Mouse (Mus musculus): ENCODE data around the gene Nap1l1. TPM values are rescaled to one million over a fixed set of nuclear protein-coding genes. Genes with fewer than 3 reads are reported as not detected.

The Nap1l1 gene
- total and polyA plus RNA-seq, 2 experiments from 2014 or later = 121 to 189 TPM

- ATAC-seq = no peak
- whole genome bisulfite sequencing = 40% methylated on average over 8 of the region's 8 CpGs
These were observed 36.2 kb downstream of the Nap1l1 start for GRCm38 (mm10) chr10:111509103-111509784.

GRCm38 (mm10) chr10:111509981-111510380 lies 37.0 kb downstream of the Nap1l1 start:
- Histone ChIP-seq H3K27ac (ENCODE audit: low read depth, low read length) (no peak overlapping the region), H3K9ac (no peak overlapping the region), H3K36me3 (ENCODE audit: insufficient read depth) (no peaks in the 10 kb centered on the region), H3K4me2 (ENCODE audit: low read depth) (peak overlapping the region; percentile 81), H3K4me1 (ENCODE audit: insufficient read depth) (0 out of 2 replicates have a peak, but pooled peaks cover 10% of the 10 kb centered on the region), H3K27me3 (ENCODE audit: insufficient read depth, low read length) (no peaks in the 10 kb centered on the region), H3K4me3 (ENCODE audit: low read depth, low read length) (no peak overlapping the region), H3K9me3 (ENCODE audit: low read length) (no peaks in the 10 kb centered on the region)
- WGBS = 81% methylated on average over 7 of the region's 7 CpGs
- ATAC-seq = no peak
- TF ChIP-seq CTCF (IDR thresholded peaks at IDR 0.05; ENCODE audit: low read depth) = no peak
- DNase-seq = no peak

More at GRCm38 (mm10) chr10:111509103-111509784, 36.2 kb downstream of the Nap1l1 start:
- H3K27ac ChIP-seq (ENCODE audit: low read depth, low read length) = peak overlapping the region; percentile 35; the same call in 1 of the 2 replicates
- no peak for TF ChIP-seq CTCF (IDR thresholded peaks at IDR 0.05; ENCODE audit: low read depth)
- DNase-seq = no peak
- no peaks in the 10 kb centered on the region for H3K9me3 ChIP-seq (ENCODE audit: low read length)
- 0 out of 2 replicates have a peak, but pooled peaks cover 10% of the 10 kb centered on the region for H3K4me1 ChIP-seq (ENCODE audit: insufficient read depth)
- no peaks in the 10 kb centered on the region for H3K36me3 ChIP-seq (ENCODE audit: insufficient read depth)
- peak overlapping the region; percentile 85; the same call in 1 of the 2 replicates for H3K9ac ChIP-seq
- H3K4me3 ChIP-seq (ENCODE audit: low read depth, low read length) = peak overlapping the region; percentile 60
- H3K27me3 ChIP-seq (ENCODE audit: insufficient read depth, low read length) = no peaks in the 10 kb centered on the region
- H3K4me2 ChIP-seq (ENCODE audit: low read depth) = peak overlapping the region; percentile 81

GRCm38 (mm10) chr10:111510798-111511197 lies 37.8 kb downstream of the Nap1l1 start:
- Histone ChIP-seq H3K27me3 (ENCODE audit: insufficient read depth, low read length) (no peaks in the 10 kb centered on the region), H3K4me3 (ENCODE audit: low read depth, low read length) (no peak overlapping the region), H3K9me3 (ENCODE audit: low read length) (no peaks in the 10 kb centered on the region), H3K27ac (ENCODE audit: low read depth, low read length) (no peak overlapping the region), H3K4me1 (ENCODE audit: insufficient read depth) (0 out of 2 replicates have a peak, but pooled peaks cover 10% of the 10 kb centered on the region), H3K9ac (no peak overlapping the region), H3K4me2 (ENCODE audit: low read depth) (no peak overlapping the region), H3K36me3 (ENCODE audit: insufficient read depth) (no peaks in the 10 kb centered on the region)
- ATAC-seq (no peak), DNase-seq (no peak)
- 60% methylated on average over 7 of the region's 7 CpGs for WGBS
- no peak for TF ChIP-seq CTCF (IDR thresholded peaks at IDR 0.05; ENCODE audit: low read depth)

GRCm38 (mm10) chr10:111512036-111512568 lies 39.1 kb downstream of the Nap1l1 start:
- no peak for ATAC-seq
- no peak overlapping the region for H3K4me2 ChIP-seq (ENCODE audit: low read depth)
- H3K27me3 ChIP-seq (ENCODE audit: insufficient read depth, low read length) = no peaks in the 10 kb centered on the region
- H3K9me3 ChIP-seq (ENCODE audit: low read length) = no peaks in the 10 kb centered on the region
- 65% methylated on average over 10 of the region's 10 CpGs for WGBS
- no peak overlapping the region for H3K4me3 ChIP-seq (ENCODE audit: low read depth, low read length)
- DNase-seq = no peak
- no peak for TF ChIP-seq CTCF (IDR thresholded peaks at IDR 0.05; ENCODE audit: low read depth)
- no peak overlapping the region for H3K9ac ChIP-seq
- H3K36me3 ChIP-seq (ENCODE audit: insufficient read depth) = no peaks in the 10 kb centered on the region
- H3K27ac ChIP-seq (ENCODE audit: low read depth, low read length) = no peak overlapping the region
- 0 out of 2 replicates have a peak, but pooled peaks cover 10% of the 10 kb centered on the region for H3K4me1 ChIP-seq (ENCODE audit: insufficient read depth)

- Histone ChIP-seq H3K4me1 (ENCODE audit: insufficient read depth) (0 out of 2 replicates have a peak, but pooled peaks cover 5% of the 10 kb centered on the region), H3K36me3 (ENCODE audit: insufficient read depth) (no peaks in the 10 kb centered on the region), H3K4me2 (ENCODE audit: low read depth) (no peak overlapping the region), H3K9me3 (ENCODE audit: low read length) (no peaks in the 10 kb centered on the region), H3K4me3 (ENCODE audit: low read depth, low read length) (no peak overlapping the region), H3K27ac (ENCODE audit: low read depth, low read length) (no peak overlapping the region), H3K9ac (no peak overlapping the region), H3K27me3 (ENCODE audit: insufficient read depth, low read length) (no peaks in the 10 kb centered on the region)
- WGBS = 91% methylated on average over 5 of the region's 5 CpGs
- no peak for DNase-seq
- no peak for ATAC-seq
- TF ChIP-seq CTCF (IDR thresholded peaks at IDR 0.05; ENCODE audit: low read depth) = no peak
These were observed 41.4 kb downstream of the Nap1l1 start for GRCm38 (mm10) chr10:111514282-111514885.

GRCm38 (mm10) chr10:111515071-111516010 lies 42.3 kb downstream of the Nap1l1 start:
- WGBS = 90% methylated on average over 17 of the region's 17 CpGs
- Histone ChIP-seq H3K9me3 (ENCODE audit: low read length) (no peaks in the 10 kb centered on the region), H3K36me3 (ENCODE audit: insufficient read depth) (no peaks in the 10 kb centered on the region), H3K4me3 (ENCODE audit: low read depth, low read length) (no peak overlapping the region), H3K9ac (no peak overlapping the region), H3K27me3 (ENCODE audit: insufficient read depth, low read length) (no peaks in the 10 kb centered on the region), H3K27ac (ENCODE audit: low read depth, low read length) (no peak overlapping the region), H3K4me1 (ENCODE audit: insufficient read depth) (0 out of 2 replicates have a peak, but pooled peaks cover 5% of the 10 kb centered on the region), H3K4me2 (ENCODE audit: low read depth) (no peak overlapping the region)
- no peak for TF ChIP-seq CTCF (IDR thresholded peaks at IDR 0.05; ENCODE audit: low read depth)
- DNase-seq = no peak
- ATAC-seq = no peak

Data from forebrain, postnatal 0 days (tissue).